Mouse (Mus musculus) heart, embryonic 11.5 days (tissue): ENCODE measurements at regions not wholly inside any gene's neighbourhood (a gene's known extent, or its start where the extent isn't known, plus 50 kb on each side); places are given as distances from the start of the nearest gene placed in this dataset.

Experiments
- ATAC-seq: fragments of 200-750 bp; cut with Nextera tagmentation; replicated peaks from 2 replicates; pipeline ENCODE4 v1.8.0; 2017; ENCODE audit warnings: moderate library complexity; ENCODE audit not compliant: insufficient number of reproducible peaks, low FRiP score, low TSS enrichment
- H3K27ac ChIP-seq: fragments of 300-500 bp; sonication (generic); 2 replicates; pipeline ENCODE4 v1.5.1; 2014; ENCODE audit warnings: mild to moderate bottlenecking, low read depth, low read length
- H3K27me3 ChIP-seq: fragments of 300-500 bp; sonication (generic); 2 replicates; pipeline ENCODE4 v1.6.1; 2014; ENCODE audit warnings: mild to moderate bottlenecking, low read length, mixed read lengths; ENCODE audit not compliant: control insufficient read depth, insufficient read depth
- H3K36me3 ChIP-seq: fragments of 300-500 bp; sonication (generic); 2 replicates; pipeline ENCODE4 v1.6.1; 2014; ENCODE audit warnings: mild to moderate bottlenecking, low read length, moderate library complexity, mixed read lengths; ENCODE audit not compliant: control insufficient read depth, insufficient read depth
- H3K4me1 ChIP-seq: fragments of 300-500 bp; sonication (generic); 2 replicates; pipeline ENCODE4 v1.6.1; 2014; ENCODE audit warnings: low read length; ENCODE audit not compliant: control insufficient read depth, insufficient read depth
- H3K4me2 ChIP-seq: fragments of 300-500 bp; sonication (generic); 2 replicates; pipeline ENCODE4 v1.6.1; 2014; ENCODE audit warnings: mild to moderate bottlenecking, moderate library complexity
- H3K4me3 ChIP-seq: fragments of 300-500 bp; sonication (generic); 2 replicates; pipeline ENCODE4 v1.5.1; 2014; ENCODE audit warnings: low read depth, low read length
- H3K9ac ChIP-seq: fragments of 300-500 bp; sonication (generic); 2 replicates; pipeline ENCODE4 v1.6.1; 2014; ENCODE audit warnings: mild to moderate bottlenecking, low read depth, low read length, moderate library complexity
- H3K9me3 ChIP-seq: fragments of 300-500 bp; sonication (generic); replicated peaks from 2 replicates; pipeline ENCODE4 v1.6.1; 2016; ENCODE audit warnings: low read length; ENCODE audit not compliant: control insufficient read depth
- WGBS: fragments of 180-500 bp; shearing (Covaris S2); extraction: QIAGEN DNeasy Blood & Tissue Kit; methylation state at CpG from one replicate; pipeline ENCODE4 v1.1.7; 2014; ENCODE audit not compliant: insufficient replicate concordance; 5-methylcytosine and 5-hydroxymethylcytosine counted together

- Histone ChIP-seq H3K27ac (no peak overlapping the region), H3K9ac (no peak overlapping the region), H3K27me3 (no peaks in the 10 kb centered on the region), H3K9me3 (no peaks in the 10 kb centered on the region), H3K4me2 (no peak overlapping the region), H3K4me1 (no peaks in the 10 kb centered on the region; the same call in 1 of the 2 replicates), H3K4me3 (no peak overlapping the region), H3K36me3 (no peaks in the 10 kb centered on the region)
- WGBS, result 82% methylated on average over 1 of the region's 1 CpGs
- no peak for ATAC-seq
Measured at GRCm38 (mm10) chr8:86322494-86322893, 258.0 kb downstream of the Abcc12 start.

DNA sequence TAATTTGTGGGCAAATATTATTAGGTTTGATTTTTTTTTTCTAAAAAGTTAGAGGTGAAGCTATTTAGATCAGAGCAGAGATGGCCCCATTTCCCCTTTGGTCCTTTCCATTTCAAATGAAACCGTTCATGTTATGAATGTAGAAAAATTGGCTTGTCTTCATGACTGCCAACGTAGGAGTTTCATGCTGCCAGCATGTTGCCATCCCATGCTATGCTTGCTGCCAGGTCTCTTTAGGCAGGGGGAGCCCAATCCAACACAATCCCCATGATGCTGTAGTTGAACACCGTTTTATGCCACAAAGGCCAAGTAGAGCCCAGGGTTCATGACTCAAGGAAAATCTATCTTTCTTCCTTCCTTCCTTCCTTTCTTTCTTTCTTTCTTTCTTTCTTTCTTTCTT is 259.5 kb downstream of the Abcc12 start:
- 76% methylated on average over 3 of the region's 3 CpGs for WGBS
- H3K4me3 ChIP-seq, result no peak overlapping the region
- H3K4me1 ChIP-seq, result no peaks in the 10 kb centered on the region; the same call in 1 of the 2 replicates
- no peaks in the 10 kb centered on the region for H3K9me3 ChIP-seq
- no peak overlapping the region for H3K27ac ChIP-seq
- H3K9ac ChIP-seq, result no peak overlapping the region
- H3K4me2 ChIP-seq, result no peak overlapping the region
- H3K27me3 ChIP-seq, result no peaks in the 10 kb centered on the region
- ATAC-seq, result no peak
- no peaks in the 10 kb centered on the region for H3K36me3 ChIP-seq

GRCm38 (mm10) chr8:86318531-86318930 is 262.0 kb downstream of the Abcc12 start:
- Histone ChIP-seq H3K9ac (no peak overlapping the region), H3K4me1 (no peaks in the 10 kb centered on the region), H3K27ac (no peak overlapping the region), H3K4me2 (no peak overlapping the region), H3K9me3 (no peaks in the 10 kb centered on the region), H3K4me3 (no peak overlapping the region), H3K36me3 (no peaks in the 10 kb centered on the region), H3K27me3 (no peaks in the 10 kb centered on the region)
- no peak for ATAC-seq
- WGBS, result 80% methylated on average over 3 of the region's 3 CpGs

- no peak overlapping the region for H3K4me2 ChIP-seq
- no peaks in the 10 kb centered on the region for H3K36me3 ChIP-seq
- H3K9me3 ChIP-seq, result no peaks in the 10 kb centered on the region
- ATAC-seq, result no peak
- H3K4me3 ChIP-seq, result no peak overlapping the region
- no peak overlapping the region for H3K9ac ChIP-seq
- no peak overlapping the region for H3K27ac ChIP-seq
- H3K4me1 ChIP-seq, result no peaks in the 10 kb centered on the region
- WGBS, result 78% methylated on average over 7 of the region's 7 CpGs
- H3K27me3 ChIP-seq, result no peaks in the 10 kb centered on the region
Measured at GRCm38 (mm10) chr8:86316236-86316635, 264.2 kb downstream of the Abcc12 start.

GRCm38 (mm10) chr8:86309460-86309859 is 271.0 kb downstream of the Abcc12 start:
- Histone ChIP-seq H3K9ac (no peak overlapping the region), H3K27me3 (no peaks in the 10 kb centered on the region), H3K4me3 (no peak overlapping the region), H3K4me1 (no peaks in the 10 kb centered on the region), H3K9me3 (no peaks in the 10 kb centered on the region), H3K27ac (no peak overlapping the region), H3K4me2 (no peak overlapping the region), H3K36me3 (no peaks in the 10 kb centered on the region)
- ATAC-seq, result no peak
- 61% methylated on average over 2 of the region's 2 CpGs for WGBS

GRCm38 (mm10) chr8:86307339-86307738 is 273.1 kb downstream of the Abcc12 start:
- no peak for ATAC-seq
- no peak overlapping the region for H3K9ac ChIP-seq
- H3K4me2 ChIP-seq, result no peak overlapping the region
- no peak overlapping the region for H3K4me3 ChIP-seq
- H3K9me3 ChIP-seq, result no peaks in the 10 kb centered on the region
- WGBS, result 69% methylated on average over 3 of the region's 3 CpGs
- no peaks in the 10 kb centered on the region for H3K27me3 ChIP-seq
- no peaks in the 10 kb centered on the region for H3K36me3 ChIP-seq
- H3K27ac ChIP-seq, result no peak overlapping the region
- no peaks in the 10 kb centered on the region for H3K4me1 ChIP-seq

GRCm38 (mm10) chr8:86301885-86302509 is 278.5 kb downstream of the Abcc12 start:
- no peaks in the 10 kb centered on the region for H3K9me3 ChIP-seq
- no peak overlapping the region for H3K4me2 ChIP-seq
- no peak for ATAC-seq

GRCm38 (mm10) chr8:86288713-86289384 is 291.6 kb downstream of the Abcc12 start:
- H3K27me3 ChIP-seq, result no peaks in the 10 kb centered on the region
- no peak for ATAC-seq
- no peaks in the 10 kb centered on the region for H3K4me1 ChIP-seq
- H3K9me3 ChIP-seq, result no peaks in the 10 kb centered on the region
- no peak overlapping the region for H3K9ac ChIP-seq
- no peak overlapping the region for H3K4me2 ChIP-seq
- no peak overlapping the region for H3K4me3 ChIP-seq
- no peak overlapping the region for H3K27ac ChIP-seq
- 60% methylated on average over 3 of the region's 3 CpGs for whole genome bisulfite sequencing
- no peaks in the 10 kb centered on the region for H3K36me3 ChIP-seq

More at GRCm38 (mm10) chr8:86301885-86302509, 278.5 kb downstream of the Abcc12 start:
- H3K4me3 ChIP-seq, result no peak overlapping the region
- H3K9ac ChIP-seq, result no peak overlapping the region
- 54% methylated on average over 4 of the region's 4 CpGs for WGBS
- no peak overlapping the region for H3K27ac ChIP-seq
- no peaks in the 10 kb centered on the region for H3K27me3 ChIP-seq
- no peaks in the 10 kb centered on the region for H3K36me3 ChIP-seq
- no peaks in the 10 kb centered on the region for H3K4me1 ChIP-seq

GRCm38 (mm10) chr8:86282922-86283321 is 297.6 kb downstream of the Abcc12 start:
- H3K9ac ChIP-seq, result no peak overlapping the region
- ATAC-seq, result no peak
- no peaks in the 10 kb centered on the region for H3K4me1 ChIP-seq
- H3K4me3 ChIP-seq, result no peak overlapping the region
- 37% methylated on average over 7 of the region's 7 CpGs for WGBS
- no peaks in the 10 kb centered on the region for H3K36me3 ChIP-seq
- no peak overlapping the region for H3K27ac ChIP-seq
- no peaks in the 10 kb centered on the region for H3K27me3 ChIP-seq
- H3K4me2 ChIP-seq, result no peak overlapping the region
- no peaks in the 10 kb centered on the region for H3K9me3 ChIP-seq
